Mouse (Mus musculus) liver, embryonic 16.5 days (tissue): ENCODE measurements at regions not wholly inside any gene's neighbourhood (a gene's known extent, or its start where the extent isn't known, plus 50 kb on each side); places are given as distances from the start of the nearest gene placed in this dataset.
A peak's percentile ranks its signal among the peaks of the same experiment; 100 is the strongest.

Source experiments
- ATAC-seq: fragments of 200-750 bp; cut with Nextera tagmentation; 2 replicates; pipeline ENCODE4 v1.8.0; 2017; ENCODE audit warnings: low read depth, mild to moderate bottlenecking, moderate number of reproducible peaks, moderate library complexity
- H3K27ac ChIP-seq: fragments of 300-500 bp; sonication (generic); 2 replicates; pipeline ENCODE4 v1.5.1; 2014; ENCODE audit warnings: mild to moderate bottlenecking, low read length
- H3K27me3 ChIP-seq: fragments of 300-500 bp; sonication (generic); 2 replicates; pipeline ENCODE4 v1.6.1; 2014; ENCODE audit warnings: low read depth, low read length, mixed read lengths; ENCODE audit not compliant: control insufficient read depth, insufficient read depth
- H3K36me3 ChIP-seq: fragments of 300-500 bp; sonication (generic); 2 replicates; pipeline ENCODE4 v1.6.1; 2014; ENCODE audit warnings: mild to moderate bottlenecking; ENCODE audit not compliant: control insufficient read depth, insufficient read depth
- H3K4me1 ChIP-seq: fragments of 300-500 bp; sonication (generic); 2 replicates; pipeline ENCODE4 v1.6.1; 2014; ENCODE audit warnings: low read depth, low read length, mixed read lengths; ENCODE audit not compliant: control insufficient read depth
- H3K4me2 ChIP-seq: fragments of 300-500 bp; sonication (generic); 2 replicates; pipeline ENCODE4 v1.6.1; 2014; ENCODE audit warnings: low read depth, low read length, mixed read lengths
- H3K4me3 ChIP-seq: fragments of 300-500 bp; sonication (generic); 2 replicates; pipeline ENCODE4 v1.5.1; 2014; ENCODE audit warnings: low read depth, mild to moderate bottlenecking, low read length
- H3K9ac ChIP-seq: fragments of 300-500 bp; sonication (generic); 2 replicates; pipeline ENCODE4 v1.6.1; 2014; ENCODE audit warnings: low read depth, low read length
- H3K9me3 ChIP-seq: fragments of 300-500 bp; sonication (generic); replicated peaks from 2 replicates; pipeline ENCODE4 v1.6.1; 2016; ENCODE audit warnings: low read length; ENCODE audit not compliant: control insufficient read depth
- WGBS: fragments of 180-500 bp; shearing (Covaris S2); extraction: QIAGEN DNeasy Blood & Tissue Kit; methylation state at CpG from one replicate; pipeline ENCODE4 v1.1.7; 2014; ENCODE audit not compliant: insufficient replicate concordance; 5-methylcytosine and 5-hydroxymethylcytosine counted together

DNA sequence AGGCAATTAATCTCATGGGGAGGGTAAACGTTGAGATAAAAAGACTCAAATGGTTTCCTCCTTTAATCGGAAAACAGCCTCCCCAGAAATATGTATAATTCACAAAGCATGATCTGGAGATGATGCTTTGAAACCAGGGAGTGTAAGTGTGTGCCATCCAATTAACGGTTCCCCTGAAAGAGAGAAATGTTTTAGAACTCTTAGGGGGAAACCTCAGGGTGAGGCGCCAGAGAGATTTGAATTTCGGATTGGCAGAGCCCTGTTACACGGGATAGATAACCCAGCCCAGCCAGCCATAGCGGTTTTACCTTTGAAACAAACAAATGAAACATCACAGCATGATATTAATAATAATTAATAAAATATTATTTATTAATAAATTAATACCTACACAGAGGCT, 168.1 kb upstream of the Fn1 start:
- WGBS = 68% methylated on average over 7 of the region's 7 CpGs
- H3K36me3 ChIP-seq = no peaks in the 10 kb centered on the region
- no peaks in the 10 kb centered on the region for H3K27me3 ChIP-seq
- no peak overlapping the region for H3K9ac ChIP-seq
- H3K9me3 ChIP-seq = no peaks in the 10 kb centered on the region
- H3K27ac ChIP-seq = no peak overlapping the region
- H3K4me1 ChIP-seq = no peaks in the 10 kb centered on the region
- ATAC-seq = no peak
- H3K4me3 ChIP-seq = no peak overlapping the region
- H3K4me2 ChIP-seq = no peak overlapping the region

DNA sequence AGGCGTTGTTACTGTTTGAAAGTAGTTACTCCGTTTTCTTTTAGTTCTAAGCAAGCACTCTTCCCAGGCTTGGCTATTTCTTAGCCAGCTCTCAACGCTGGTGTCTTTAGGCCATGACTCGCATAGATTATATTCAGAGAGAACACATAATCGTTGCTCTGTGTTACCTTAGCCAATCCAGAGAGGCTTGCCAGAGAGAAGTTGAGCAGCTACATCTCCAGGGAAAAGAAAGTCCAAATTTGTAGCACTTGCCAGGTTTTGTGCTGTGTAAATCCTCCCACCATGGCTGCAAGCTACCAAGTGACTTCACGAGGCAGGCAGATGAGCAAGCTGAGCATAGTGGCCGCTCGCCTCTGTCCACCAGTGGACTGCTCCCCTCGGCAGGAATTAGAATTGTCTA, 163.3 kb upstream of the Fn1 start:
- Histone ChIP-seq H3K4me3 (no peak overlapping the region), H3K9ac (no peak overlapping the region), H3K36me3 (no peaks in the 10 kb centered on the region), H3K27me3 (no peaks in the 10 kb centered on the region), H3K9me3 (no peaks in the 10 kb centered on the region), H3K27ac (no peak overlapping the region), H3K4me2 (no peak overlapping the region), H3K4me1 (no peaks in the 10 kb centered on the region)
- 71% methylated on average over 9 of the region's 9 CpGs for WGBS
- no peak for ATAC-seq

DNA sequence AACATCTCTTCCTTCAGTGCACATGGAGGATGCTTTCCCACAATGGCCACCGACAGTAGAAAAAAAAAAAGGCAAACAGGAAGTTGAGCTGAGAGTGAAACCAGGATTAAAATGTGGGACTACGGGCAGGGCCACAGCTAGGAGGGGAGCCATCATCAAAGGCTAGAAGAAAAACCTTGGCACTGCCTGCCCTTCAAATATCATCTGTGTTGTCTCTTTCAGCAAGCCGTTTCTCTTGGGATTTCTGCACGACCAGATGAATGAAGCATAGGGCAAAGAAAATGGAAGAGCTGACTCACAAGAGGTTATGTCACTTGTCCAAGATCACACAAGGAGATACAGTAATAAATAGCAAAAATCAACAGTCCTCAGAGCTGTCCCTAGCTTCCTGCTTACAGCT, 161.1 kb upstream of the Fn1 start:
- H3K4me1 ChIP-seq = no peaks in the 10 kb centered on the region
- no peak overlapping the region for H3K4me3 ChIP-seq

DNA sequence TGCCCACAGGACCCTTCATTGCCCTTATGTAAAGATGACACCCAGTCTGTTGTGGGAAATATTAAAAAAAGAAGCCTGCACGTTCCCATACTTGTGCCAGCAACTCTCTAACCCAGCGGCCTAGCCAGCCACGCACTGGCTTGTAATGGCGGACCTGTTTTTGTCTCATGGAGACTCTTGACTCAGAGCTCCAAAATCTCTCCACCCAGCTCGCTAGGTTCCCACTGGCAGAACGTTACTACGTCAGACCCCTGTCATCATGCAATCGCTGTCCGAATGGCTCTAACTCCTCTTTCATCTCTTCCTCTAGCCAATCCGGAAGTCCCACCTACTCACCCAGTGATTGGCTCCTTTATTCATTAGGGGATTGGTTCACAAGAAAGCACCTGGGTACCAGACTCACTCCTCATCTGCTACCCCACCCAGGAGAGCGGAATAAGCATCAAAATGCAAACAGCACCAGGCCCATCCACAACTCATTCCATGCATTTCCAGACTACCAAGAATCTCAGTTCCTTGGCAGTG, 159.2 kb upstream of the Fn1 start:
- Histone ChIP-seq H3K9ac (no peak overlapping the region), H3K27ac (no peak overlapping the region), H3K27me3 (no peaks in the 10 kb centered on the region), H3K36me3 (no peaks in the 10 kb centered on the region), H3K4me1 (no peaks in the 10 kb centered on the region), H3K4me2 (no peak overlapping the region), H3K4me3 (no peak overlapping the region), H3K9me3 (no peaks in the 10 kb centered on the region)
- 74% methylated on average over 11 of the region's 11 CpGs for WGBS
- no peak for ATAC-seq

More for the DNA sequence above, 161.1 kb upstream of the Fn1 start:
- Histone ChIP-seq H3K36me3 (no peaks in the 10 kb centered on the region), H3K9ac (no peak overlapping the region), H3K4me2 (no peak overlapping the region), H3K27me3 (no peaks in the 10 kb centered on the region), H3K9me3 (no peaks in the 10 kb centered on the region), H3K27ac (no peak overlapping the region)
- 63% methylated on average over 4 of the region's 4 CpGs for WGBS
- ATAC-seq = no peak

DNA sequence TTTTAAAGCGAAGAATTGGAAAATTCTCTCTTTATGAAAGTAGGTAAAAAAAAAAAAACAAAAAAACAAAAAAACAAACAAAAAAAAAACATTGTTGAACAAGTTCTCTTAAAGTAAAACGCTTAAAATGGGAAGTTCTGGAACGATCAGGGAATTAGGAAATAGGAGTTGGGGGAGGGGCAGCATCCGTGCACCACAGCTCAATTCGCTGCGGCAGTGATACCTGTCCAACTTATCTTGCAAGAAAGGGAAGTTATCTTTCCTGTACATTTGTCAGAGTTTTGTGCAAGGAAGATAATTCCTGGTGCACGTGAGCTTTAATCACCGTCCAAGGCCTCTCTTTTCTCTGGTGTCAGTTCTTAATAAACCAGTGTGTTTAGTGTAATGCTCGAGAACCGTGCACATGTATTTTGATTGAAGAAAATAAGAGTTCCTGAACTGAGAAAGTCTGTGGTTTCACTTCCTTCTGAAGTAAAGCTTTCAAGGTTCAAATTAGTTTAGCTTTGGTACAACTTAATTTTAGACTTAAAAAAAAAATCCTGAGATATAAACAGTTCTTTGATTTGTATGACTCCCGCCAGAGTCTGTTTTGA, 158.3 kb upstream of the Fn1 start:
- ATAC-seq = no peak
- H3K4me2 ChIP-seq = no peak overlapping the region
- no peaks in the 10 kb centered on the region; the same call in none of the 2 replicates for H3K4me1 ChIP-seq
- no peak overlapping the region for H3K9ac ChIP-seq
- no peak overlapping the region for H3K4me3 ChIP-seq
- no peaks in the 10 kb centered on the region for H3K27me3 ChIP-seq
- no peak overlapping the region for H3K27ac ChIP-seq
- H3K36me3 ChIP-seq = no peaks in the 10 kb centered on the region
- 41% methylated on average over 11 of the region's 11 CpGs for WGBS
- no peaks in the 10 kb centered on the region for H3K9me3 ChIP-seq

DNA sequence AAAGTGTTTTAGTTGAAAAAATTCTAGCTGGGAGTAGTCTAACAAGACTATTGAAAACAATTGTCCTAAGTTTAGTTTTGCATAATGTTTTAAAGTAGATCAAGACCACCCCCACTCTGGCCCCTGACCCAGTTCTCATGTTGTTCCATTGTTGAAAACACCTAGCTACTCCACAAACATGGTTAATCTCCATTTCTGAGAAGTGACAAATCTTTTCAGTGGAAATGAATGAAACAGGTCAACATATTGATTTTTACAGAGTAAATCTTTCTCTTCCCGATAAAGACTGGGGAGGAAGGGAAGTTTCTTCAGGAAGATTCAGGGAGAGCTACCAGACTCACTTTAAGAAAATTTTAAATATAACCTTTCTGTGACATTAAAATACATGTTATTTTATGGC, 155.0 kb upstream of the Fn1 start:
- Histone ChIP-seq H3K4me3 (no peak overlapping the region), H3K27ac (no peak overlapping the region), H3K9me3 (no peaks in the 10 kb centered on the region), H3K4me1 (no peaks in the 10 kb centered on the region; the same call in none of the 2 replicates), H3K27me3 (no peaks in the 10 kb centered on the region), H3K36me3 (no peaks in the 10 kb centered on the region), H3K9ac (no peak overlapping the region), H3K4me2 (no peak overlapping the region)
- no peak for ATAC-seq
- WGBS = 32% methylated on average over 1 of the region's 1 CpGs

DNA sequence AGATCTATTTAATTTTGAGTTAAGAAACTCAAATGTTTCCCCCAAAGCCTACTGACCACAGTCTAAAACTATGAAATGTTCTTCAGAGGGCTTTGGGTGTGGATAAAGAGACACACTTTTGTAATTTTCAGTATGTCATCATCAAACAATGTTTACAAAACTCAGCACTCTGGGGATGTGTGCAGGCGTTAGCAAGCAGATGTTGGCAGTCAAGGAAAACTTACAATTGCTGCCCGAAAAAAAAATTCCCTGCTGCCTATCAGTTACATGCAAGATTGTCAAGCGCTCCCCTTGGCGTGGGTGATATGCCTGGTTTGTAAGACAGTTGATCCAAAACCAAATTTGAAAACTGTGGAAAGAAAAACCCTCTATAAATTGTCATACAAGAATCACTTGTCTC, 154.6 kb upstream of the Fn1 start:
- H3K9me3 ChIP-seq = no peaks in the 10 kb centered on the region
- 30% methylated on average over 4 of the region's 4 CpGs for WGBS
- H3K4me3 ChIP-seq = no peak overlapping the region
- ATAC-seq = 0 out of 2 replicates have a peak, but pooled peaks have one; percentile 37
- no peak overlapping the region for H3K27ac ChIP-seq
- H3K9ac ChIP-seq = no peak overlapping the region
- H3K4me2 ChIP-seq = no peak overlapping the region
- no peaks in the 10 kb centered on the region; the same call in none of the 2 replicates for H3K4me1 ChIP-seq
- no peaks in the 10 kb centered on the region for H3K27me3 ChIP-seq
- H3K36me3 ChIP-seq = no peaks in the 10 kb centered on the region

DNA sequence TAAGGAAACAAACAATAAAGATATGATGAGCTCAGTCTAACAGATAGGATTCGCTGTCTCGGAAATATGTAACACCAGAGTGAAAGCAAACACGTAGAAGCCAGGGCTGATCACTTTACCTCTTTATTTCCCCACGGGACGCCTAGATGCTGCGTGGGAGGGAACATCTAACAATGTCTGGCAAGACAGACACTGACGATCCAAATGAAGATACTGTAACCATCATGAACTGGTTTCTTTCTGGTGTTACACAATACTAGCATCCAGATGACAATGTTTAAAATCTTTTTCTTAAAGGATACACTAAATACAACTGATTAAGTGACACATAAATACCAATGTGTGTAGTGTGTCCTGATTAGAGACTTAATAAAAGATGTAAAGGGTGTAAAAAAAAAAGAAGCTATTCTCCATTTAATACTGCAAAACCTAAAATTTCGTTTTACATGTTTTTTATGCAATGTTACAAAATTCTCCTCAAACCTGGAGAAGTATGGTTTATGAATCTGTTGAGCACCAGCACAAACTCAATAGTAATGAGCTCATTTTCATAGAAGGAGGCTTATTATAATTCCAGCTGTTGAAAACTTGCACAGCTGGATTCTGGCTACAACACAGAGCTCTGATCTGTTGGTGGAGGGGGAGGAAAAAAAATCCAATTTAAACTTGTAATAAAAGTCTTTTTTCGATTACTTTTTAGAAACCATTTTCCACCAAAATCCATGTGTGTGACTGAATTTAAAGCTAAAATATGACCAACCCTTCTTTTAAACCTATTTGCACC, 148.5 kb upstream of the Fn1 start:
- H3K9me3 ChIP-seq = no peaks in the 10 kb centered on the region
- WGBS = 62% methylated on average over 9 of the region's 9 CpGs
- no peaks in the 10 kb centered on the region for H3K27me3 ChIP-seq
- no peaks in the 10 kb centered on the region for H3K36me3 ChIP-seq
- H3K4me1 ChIP-seq = no peaks in the 10 kb centered on the region
- H3K9ac ChIP-seq = no peak overlapping the region
- no peak overlapping the region for H3K4me2 ChIP-seq
- no peak for ATAC-seq
- H3K4me3 ChIP-seq = no peak overlapping the region
- H3K27ac ChIP-seq = no peak overlapping the region

DNA sequence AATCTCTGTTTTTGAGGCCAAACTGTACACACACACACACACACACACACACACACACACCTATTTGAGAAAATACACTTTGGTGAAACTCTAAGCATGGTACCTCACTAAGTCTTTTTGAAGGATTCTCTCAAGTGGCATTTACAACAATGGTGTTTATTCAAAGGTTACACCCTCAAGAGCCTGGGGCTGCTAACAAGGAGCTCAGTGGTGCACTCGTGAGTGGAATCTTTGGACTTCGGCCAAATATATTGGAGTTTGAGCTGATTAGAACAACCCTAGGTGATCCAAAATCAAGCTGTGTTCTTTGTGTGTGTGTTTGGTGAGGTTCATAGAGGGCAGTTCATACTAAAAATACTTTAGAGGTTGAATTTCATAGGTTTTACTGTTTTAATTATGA, 147.6 kb upstream of the Fn1 start:
- Histone ChIP-seq H3K36me3 (no peaks in the 10 kb centered on the region), H3K4me1 (no peaks in the 10 kb centered on the region), H3K27ac (no peak overlapping the region), H3K27me3 (no peaks in the 10 kb centered on the region), H3K4me3 (no peak overlapping the region), H3K9me3 (no peaks in the 10 kb centered on the region), H3K9ac (no peak overlapping the region), H3K4me2 (no peak overlapping the region)
- ATAC-seq = no peak
- 55% methylated on average over 2 of the region's 2 CpGs for WGBS
